Mouse (Mus musculus): ENCODE data around the gene Il27ra.

The Il27ra gene

DNA sequence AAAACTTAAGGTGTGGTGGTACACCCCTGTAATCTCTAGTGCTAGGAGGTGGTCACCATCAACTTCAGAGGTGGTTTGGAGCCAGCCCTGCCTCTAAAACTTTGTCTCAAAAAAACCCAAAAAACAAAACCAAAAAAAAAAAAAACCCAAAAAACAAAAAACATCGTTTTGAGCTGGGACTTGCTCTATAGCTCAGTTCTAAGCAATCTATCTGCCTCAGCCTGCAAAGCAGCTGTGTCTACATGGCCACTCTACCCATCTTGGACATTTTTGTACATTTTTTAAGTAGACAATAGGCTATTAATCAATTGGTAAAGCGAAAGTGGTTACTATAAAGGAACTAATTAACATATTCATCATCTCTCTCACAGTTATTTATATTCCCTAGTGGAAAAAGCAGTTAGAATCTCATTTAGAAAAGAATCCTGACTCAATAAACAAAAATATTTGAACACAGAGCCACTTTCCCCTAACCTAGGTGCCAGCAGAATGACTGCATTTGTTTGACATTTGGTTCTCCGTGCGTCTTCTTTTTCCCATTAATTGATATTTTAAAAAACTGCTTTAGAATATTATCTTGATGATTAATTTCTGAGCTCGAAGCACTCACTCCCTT lies 23.2 kb upstream of the Il27ra start:
- in situ Hi-C loops (cut with MboI) = no loop called here

DNA sequence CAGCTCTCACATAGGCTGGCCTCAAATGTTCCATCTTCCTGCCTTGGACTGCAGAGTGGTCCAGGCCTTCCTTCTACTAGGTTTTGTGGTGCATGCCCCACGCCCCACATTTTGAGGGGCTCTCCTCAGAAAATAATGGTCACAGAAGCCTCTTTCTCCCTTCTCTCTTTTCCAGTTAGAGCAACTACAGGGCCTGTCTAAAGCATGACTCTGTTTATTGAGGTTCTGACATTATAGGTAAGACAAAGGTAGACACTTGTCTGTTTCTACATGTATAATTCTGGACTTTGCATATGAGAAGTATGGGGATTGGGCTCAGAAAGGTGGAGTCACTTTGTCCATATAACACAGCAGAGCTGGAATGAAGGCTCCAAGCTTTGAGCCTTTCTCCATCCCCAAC lies 22.6 kb upstream of the Il27ra start, which contains the start of gene Gm10643:
TSS of gene Gm10643 (minus strand) at position 101 of the 400 bp plus-strand sequence.
- in situ Hi-C loops (cut with MboI) = no loop called here

GRCm38 (mm10) chr8:84063861-84064610 lies 21.6 kb upstream of the Il27ra start:
- in situ Hi-C loops (cut with MboI) = no loop called here

DNA sequence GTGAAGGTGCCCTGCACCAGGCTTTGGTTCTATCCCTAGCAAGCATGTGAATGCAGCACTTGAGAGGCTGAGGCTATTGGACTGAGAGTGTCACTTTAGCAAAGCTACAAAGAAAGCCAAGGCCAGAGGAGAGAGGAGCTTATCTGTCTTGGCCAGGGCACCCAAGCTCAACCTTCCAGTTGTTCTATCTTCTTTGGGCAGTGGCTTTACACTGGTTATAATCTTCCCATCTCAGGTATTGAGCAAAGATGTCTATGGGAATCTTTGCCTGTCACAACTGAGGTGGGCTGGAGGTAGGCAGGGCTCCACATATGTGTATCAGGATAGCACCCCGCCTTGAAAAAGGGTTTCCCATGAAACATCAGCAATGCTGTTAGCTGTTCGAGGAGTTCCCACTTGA lies 17.9 kb upstream of the Il27ra start:
- in situ Hi-C loops (cut with MboI) = no loop called here

DNA sequence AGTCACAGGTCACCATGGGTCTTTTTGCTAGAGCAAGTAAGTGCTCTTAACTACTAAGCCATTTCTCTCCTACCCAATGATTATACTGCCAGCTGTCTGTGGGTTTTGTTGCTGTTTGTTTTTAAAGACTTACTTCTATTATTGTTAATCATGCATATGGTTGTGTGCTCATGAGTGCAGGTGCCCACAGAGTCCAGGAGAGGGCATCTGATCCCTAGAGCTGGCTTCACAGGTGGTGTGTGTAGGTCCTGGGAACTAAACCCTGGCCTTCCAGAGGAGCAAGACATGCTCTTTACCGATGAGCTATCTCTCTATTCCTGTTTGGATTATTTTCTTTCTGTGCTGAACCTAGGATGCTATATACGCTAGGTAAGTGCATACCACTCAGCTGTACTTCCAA lies 16.8 kb upstream of the Il27ra start:
- in situ Hi-C loops (cut with MboI) = no loop called here

DNA sequence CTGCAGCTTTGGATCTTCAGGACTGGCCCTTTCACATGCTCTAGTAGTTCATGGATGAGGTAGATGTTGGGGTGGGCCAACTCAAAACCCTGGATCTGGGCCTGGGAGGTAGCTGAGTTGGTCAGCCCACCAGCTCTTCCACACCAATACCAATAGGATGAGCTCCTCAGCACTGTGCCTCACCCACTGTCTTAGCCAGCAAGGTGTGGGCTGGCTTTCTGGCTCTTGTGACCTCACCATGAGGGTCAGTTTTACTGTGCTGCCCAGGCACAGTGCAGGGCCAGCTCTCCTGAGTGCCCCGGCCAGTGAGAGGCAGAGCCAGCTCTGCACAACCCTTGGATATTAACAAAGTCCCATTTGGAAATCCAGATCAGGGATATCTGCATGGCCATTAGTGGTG lies 15.4 kb upstream of the Il27ra start:
- in situ Hi-C loops (cut with MboI) = no loop called here

- in situ Hi-C loops (cut with MboI) = no loop called here
These were observed 10.8 kb upstream of the Il27ra start for GRCm38 (mm10) chr8:84053229-84053628.

GRCm38 (mm10) chr8:84052746-84053145 lies 10.4 kb upstream of the Il27ra start:
- in situ Hi-C loops (cut with MboI) = no loop called here

DNA sequence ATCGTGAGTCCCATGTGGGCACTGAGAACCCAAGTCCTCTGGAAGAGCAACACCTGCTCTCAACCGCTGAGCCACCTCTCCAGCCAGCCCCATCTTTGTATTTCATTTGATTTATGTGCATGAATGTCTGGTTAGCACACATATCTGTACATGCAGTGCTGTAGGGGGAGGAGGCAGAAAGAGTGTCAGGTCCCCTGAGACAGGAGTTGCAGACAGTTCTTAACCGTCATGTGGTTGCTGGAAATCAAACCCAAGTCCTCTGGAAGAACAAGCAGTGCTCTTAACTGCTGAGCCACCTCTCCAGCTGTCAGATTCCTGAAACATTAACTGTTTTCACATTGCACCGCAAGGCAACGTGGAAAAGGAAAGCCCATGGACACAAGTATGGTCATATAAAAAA lies 5.8 kb upstream of the Il27ra start:
- in situ Hi-C loops (cut with MboI) = no loop called here

DNA sequence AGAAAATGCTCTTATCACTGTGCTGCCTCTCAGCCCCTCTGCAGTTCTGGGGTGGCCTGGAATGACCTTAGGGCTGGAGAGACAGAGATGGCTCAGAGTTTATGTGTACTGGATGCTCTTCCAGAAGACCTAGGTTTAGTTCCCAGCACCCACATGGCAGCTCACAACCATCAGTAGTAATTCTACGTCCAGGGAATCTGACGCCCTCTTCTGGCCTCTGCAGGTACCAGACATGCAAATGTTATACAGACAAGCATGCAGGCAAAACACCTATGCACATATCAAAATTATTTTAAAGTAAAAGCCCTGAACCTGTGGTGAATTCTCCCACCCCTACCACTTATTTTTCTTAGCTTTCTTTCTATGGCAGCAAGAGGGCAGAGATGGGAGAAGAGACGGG lies 4.1 kb upstream of the Il27ra start:
- in situ Hi-C loops (cut with MboI) = no loop called here

DNA sequence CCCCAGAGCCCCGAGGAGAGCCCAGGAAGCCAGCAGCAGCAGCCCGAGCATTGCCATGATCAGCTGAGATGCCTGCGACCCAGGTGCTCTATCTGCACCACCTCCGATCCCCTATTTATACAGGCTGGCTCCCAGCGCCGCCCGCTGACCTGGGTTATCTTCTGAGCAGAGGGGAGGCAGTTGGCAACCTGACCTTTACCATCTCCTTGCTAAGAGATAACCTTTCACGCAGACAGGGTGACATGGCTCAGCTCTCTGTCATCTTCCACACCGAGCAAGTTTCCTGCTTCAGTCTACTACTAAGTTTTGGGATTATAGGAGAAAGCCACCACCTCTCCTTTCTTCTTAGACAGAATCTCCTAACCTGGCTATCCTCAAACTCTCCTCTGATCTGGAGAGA lies 2.5 kb upstream of the Il27ra start, which contains the start of gene Rln3:
TSS of gene Rln3 (minus strand) at position 101 of the 400 bp plus-strand sequence.
- in situ Hi-C loops (cut with MboI) = no loop called here

GRCm38 (mm10) chr8:84044103-84044502 lies 1.7 kb upstream of the Il27ra start:
- in situ Hi-C loops (cut with MboI) = no loop called here

GRCm38 (mm10) chr8:84042948-84043342 lies 556 bp upstream of the Il27ra start:
- in situ Hi-C loops (cut with MboI) = no loop called here

DNA sequence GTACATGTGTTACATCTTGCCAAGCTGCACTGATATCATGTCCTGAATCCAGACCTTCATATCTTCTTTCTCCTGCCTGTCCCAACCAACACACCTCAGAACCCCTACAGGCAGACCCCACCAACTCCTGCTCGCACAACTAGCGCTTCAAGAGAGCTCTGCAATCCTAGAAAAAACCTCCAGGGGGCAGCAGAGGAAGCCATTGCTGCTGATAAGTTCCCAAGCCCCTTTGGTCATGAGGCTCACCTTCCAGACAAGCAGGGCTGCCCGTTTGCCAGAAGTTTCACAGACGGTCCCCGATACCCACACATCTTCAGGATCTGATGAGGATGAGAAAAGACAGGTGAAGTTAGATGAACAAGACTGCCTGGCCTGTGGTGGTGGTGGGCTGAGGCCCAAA lies 3.3 kb downstream of the Il27ra start:
- in situ Hi-C loops (cut with MboI) = no loop called here

GRCm38 (mm10) chr8:84038015-84038414 lies 4.4 kb downstream of the Il27ra start:
- in situ Hi-C loops (cut with MboI) = no loop called here

DNA sequence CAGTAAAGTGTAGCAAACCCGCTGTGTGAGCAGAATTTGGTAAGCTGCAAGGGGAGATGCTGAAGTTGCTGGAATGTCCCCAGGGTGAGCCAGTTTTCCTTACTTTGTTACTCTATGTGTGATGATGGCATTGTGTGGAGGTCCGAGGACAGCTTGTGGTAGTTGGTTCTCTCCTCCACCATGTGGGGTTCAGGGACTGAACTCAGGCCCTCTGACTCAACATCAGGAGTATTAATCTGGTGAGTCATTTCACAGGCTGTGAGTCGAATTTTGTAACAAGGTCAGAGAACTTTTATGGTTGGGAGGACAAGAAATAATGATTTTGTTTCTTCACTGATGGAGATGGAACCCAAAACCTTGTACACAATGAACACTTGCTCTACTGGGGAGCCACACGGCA lies 9.6 kb downstream of the Il27ra start:
- in situ Hi-C loops (cut with MboI) = no loop called here

DNA sequence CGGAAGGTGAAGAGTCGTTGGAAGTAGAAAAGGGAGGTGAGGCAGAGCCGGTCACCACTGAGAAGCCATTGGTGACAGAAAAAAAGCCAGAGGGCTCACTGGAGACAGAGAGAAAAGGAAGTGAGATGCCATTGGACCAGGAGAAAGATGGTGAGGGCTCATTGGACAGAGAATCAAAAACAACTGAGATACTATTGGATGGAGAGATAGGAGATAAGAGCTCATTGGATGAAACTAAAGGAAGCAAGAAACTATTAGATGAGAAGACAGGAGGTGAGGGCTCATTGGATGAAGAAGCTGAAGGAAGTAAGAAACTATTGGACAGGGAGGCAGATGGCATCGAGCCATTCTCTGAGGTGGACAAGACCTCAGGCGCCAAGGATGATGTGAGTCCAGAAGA lies 13.1 kb downstream of the Il27ra start:
- in situ Hi-C loops (cut with MboI) = no loop called here

- in situ Hi-C loops (cut with MboI) = no loop called here
These were observed 14.9 kb downstream of the Il27ra start for GRCm38 (mm10) chr8:84027449-84027848.

DNA sequence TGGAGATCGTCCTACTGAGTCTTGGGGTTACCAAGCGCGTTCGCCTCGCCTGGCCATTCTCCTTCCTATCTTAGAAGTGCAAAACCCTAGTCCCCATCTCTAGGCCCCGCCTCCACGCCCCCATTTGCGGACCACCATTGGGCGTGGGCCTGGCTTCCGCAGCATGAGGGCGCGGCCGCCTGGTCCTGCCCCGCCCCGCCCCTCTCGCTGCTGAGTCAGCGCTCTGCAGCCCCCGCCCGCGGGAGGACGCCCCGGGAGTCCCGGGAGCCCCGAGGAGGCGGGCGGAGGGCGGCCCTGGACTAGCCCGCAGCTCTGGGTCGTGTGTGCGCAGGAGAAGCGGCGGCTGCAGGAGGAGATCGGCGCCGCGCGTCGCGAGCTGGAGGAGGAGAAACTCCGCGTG lies 16.5 kb downstream of the Il27ra start:
- in situ Hi-C loops (cut with MboI) = no loop called here

DNA sequence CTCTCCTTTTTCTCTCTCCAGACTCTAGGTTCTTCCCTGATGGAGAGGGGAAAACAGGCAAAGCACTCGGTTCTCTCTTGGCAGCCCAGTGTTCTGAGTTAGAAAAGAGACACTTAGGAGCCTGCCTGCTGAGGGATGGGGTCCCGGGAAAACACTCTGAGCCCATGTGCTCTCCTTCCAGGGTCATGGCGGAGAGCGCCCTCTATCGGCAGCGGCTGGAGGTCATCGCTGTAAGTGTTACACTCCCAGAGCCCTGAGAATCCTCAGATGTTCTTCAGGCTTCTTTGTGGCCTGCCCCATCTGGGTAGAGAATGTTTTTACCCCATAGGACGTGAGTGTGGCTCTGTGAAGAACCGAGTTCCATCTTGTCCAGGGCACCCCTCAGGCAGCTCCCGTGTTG lies 18.2 kb downstream of the Il27ra start:
- in situ Hi-C loops (cut with MboI) = no loop called here

DNA sequence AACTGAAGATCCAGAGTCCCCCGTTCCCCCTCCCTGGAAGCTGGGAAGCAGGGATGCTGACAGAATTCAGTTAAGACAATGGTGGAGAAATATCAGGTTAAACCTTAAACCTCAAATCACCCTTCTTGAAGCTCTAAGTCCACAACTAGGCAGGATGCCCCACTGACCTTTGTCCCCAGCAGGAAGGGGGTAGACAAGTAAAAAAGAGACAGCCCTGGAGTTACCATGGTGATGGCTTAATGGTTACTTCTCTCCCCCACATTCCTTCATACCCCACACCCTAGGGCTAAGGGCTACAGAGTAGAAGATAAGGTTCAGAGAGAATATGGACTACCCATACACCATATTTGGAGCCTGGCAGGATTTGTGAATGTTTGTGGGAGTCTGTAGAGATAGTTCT lies 18.8 kb downstream of the Il27ra start:
- in situ Hi-C loops (cut with MboI) = no loop called here

- in situ Hi-C loops (cut with MboI) = no loop called here
These were observed 19.3 kb downstream of the Il27ra start for GRCm38 (mm10) chr8:84023085-84023484.

- in situ Hi-C loops (cut with MboI) = no loop called here
These were observed 20.8 kb downstream of the Il27ra start for GRCm38 (mm10) chr8:84021569-84021968.

DNA sequence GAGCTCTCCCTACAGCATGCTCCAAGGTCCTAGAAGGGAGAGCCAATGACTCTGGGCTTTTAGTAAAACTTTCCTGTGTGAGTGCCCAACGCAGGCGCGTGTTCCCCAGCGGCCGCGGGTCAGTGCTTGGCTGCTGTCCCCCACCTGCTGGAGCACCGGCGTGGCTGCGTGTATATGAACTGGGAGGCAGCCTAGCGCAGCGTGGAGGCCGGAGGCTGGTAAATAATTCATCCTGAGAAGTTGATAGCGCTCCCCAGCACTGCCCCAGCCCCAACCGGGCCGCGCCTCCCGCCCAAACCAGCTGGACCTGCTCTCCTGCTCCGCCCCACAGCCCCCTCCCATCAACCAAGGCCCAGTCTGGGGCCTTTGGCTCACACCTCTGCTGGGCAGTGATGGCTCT lies 21.3 kb downstream of the Il27ra start, which contains the start of gene Palm3:
TSS of gene Palm3 (plus strand) at position 376 of the 400 bp plus-strand sequence.
- in situ Hi-C loops (cut with MboI) = no loop called here

All from mature B cell (primary cell).